Mouse (Mus musculus): Measurements from ENCODE around the gene Tas2r144. TPM values are rescaled to one million over a fixed set of nuclear protein-coding genes. Genes with fewer than 3 reads are reported as not detected.
A peak's percentile ranks its signal among the peaks of the same experiment; 100 is the strongest.

Gene Tas2r144
- polyA plus RNA-seq, 1 experiment = not detected

- Histone ChIP-seq H3K4me3 (no peak overlapping the region), H3K4me2 (ENCODE audit: low read depth) (no peak overlapping the region), H3K36me3 (ENCODE audit: control insufficient read depth, insufficient read depth) (no peaks in the 10 kb centered on the region), H3K79me2 (ENCODE audit: control insufficient read depth, insufficient read depth) (no peaks in the 10 kb centered on the region), H3K27me3 (ENCODE audit: control insufficient read depth, insufficient read depth, insufficient read length) (no peaks in the 10 kb centered on the region), H3ac (ENCODE audit: control insufficient read depth, insufficient read length) (no peak overlapping the region)
- TF ChIP-seq MYOD1 (IDR thresholded peaks at IDR 0.05; ENCODE audit: control insufficient read depth in 1 of 3, insufficient read length in 2 of 3, low read depth in 2 of 3) (no peak), TCF12 (IDR thresholded peaks at IDR 0.05; ENCODE audit: insufficient read depth, poor library complexity, severe bottlenecking) (no peak), SRF (IDR thresholded peaks at IDR 0.05; ENCODE audit: control insufficient read depth, insufficient read length, low read depth) (no peak), POLR2AphosphoS2 (IDR thresholded peaks at IDR 0.05; ENCODE audit: insufficient read length, low read depth) (no peak)
These were observed 16.1 kb downstream of the Tas2r144 start for GRCm38 (mm10) chr6:42231191-42231590.

- Histone ChIP-seq H3K36me3 (ENCODE audit: control insufficient read depth, insufficient read depth) (no peaks in the 10 kb centered on the region), H3ac (ENCODE audit: control insufficient read depth, insufficient read length) (no peak overlapping the region), H3K27me3 (ENCODE audit: control insufficient read depth, insufficient read depth, insufficient read length) (no peaks in the 10 kb centered on the region), H3K4me3 (no peak overlapping the region), H3K4me2 (ENCODE audit: low read depth) (no peak overlapping the region), H3K79me2 (ENCODE audit: control insufficient read depth, insufficient read depth) (no peaks in the 10 kb centered on the region)
- TF ChIP-seq USF1 (IDR thresholded peaks at IDR 0.05; ENCODE audit: low read depth) = no peak
- TF ChIP-seq E2F4 (IDR thresholded peaks at IDR 0.05; ENCODE audit: insufficient read depth) = no peak
- TF ChIP-seq REST (IDR thresholded peaks at IDR 0.05; ENCODE audit: insufficient read depth, insufficient read length) = no peak
- no peak for TF ChIP-seq CEBPB (IDR thresholded peaks at IDR 0.05; ENCODE audit: insufficient read depth, poor library complexity, severe bottlenecking)
- no peak for TF ChIP-seq MYOG (IDR thresholded peaks at IDR 0.05; ENCODE audit: control insufficient read depth in 1 of 3, insufficient read depth in 1 of 3, insufficient read length in 2 of 3, low read depth in 2 of 3)
- TF ChIP-seq POLR2AphosphoS2 (IDR thresholded peaks at IDR 0.05; ENCODE audit: insufficient read length, low read depth) = no peak
- TF ChIP-seq MAX (IDR thresholded peaks at IDR 0.05; ENCODE audit: low read depth) = no peak
- no peak for TF ChIP-seq TCF12 (IDR thresholded peaks at IDR 0.05; ENCODE audit: insufficient read depth, poor library complexity, severe bottlenecking)
These were observed 22.2 kb downstream of the Tas2r144 start for GRCm38 (mm10) chr6:42237276-42237805.

- Histone ChIP-seq H3K79me2 (ENCODE audit: control insufficient read depth, insufficient read depth) (no peaks in the 10 kb centered on the region), H3K27me3 (ENCODE audit: control insufficient read depth, insufficient read depth, insufficient read length) (no peaks in the 10 kb centered on the region), H3K36me3 (ENCODE audit: control insufficient read depth, insufficient read depth) (no peaks in the 10 kb centered on the region), H3K4me3 (no peak overlapping the region), H3K4me2 (ENCODE audit: low read depth) (peak overlapping the region; percentile 24), H3ac (ENCODE audit: control insufficient read depth, insufficient read length) (no peak overlapping the region)
- no peak for TF ChIP-seq SRF (IDR thresholded peaks at IDR 0.05; ENCODE audit: control insufficient read depth, insufficient read length, low read depth)
These were observed 26.4 kb downstream of the Tas2r144 start for GRCm38 (mm10) chr6:42241311-42242045.

GRCm38 (mm10) chr6:42245711-42246353 lies 30.7 kb downstream of the Tas2r144 start, which contains the start of gene Gstk1:
TSS of gene Gstk1 (plus strand) at chr6:42245935.
- Histone ChIP-seq H3K4me2 (ENCODE audit: low read depth) (no peak within 1 kb of the TSS), H3ac (ENCODE audit: control insufficient read depth, insufficient read length) (no peak within 1 kb of the TSS), H3K79me2 (ENCODE audit: control insufficient read depth, insufficient read depth) (no peaks in the 10 kb centered on the region), H3K27me3 (ENCODE audit: control insufficient read depth, insufficient read depth, insufficient read length) (no peaks in the 10 kb centered on the region), H3K36me3 (ENCODE audit: control insufficient read depth, insufficient read depth) (no peaks in the 10 kb centered on the region), H3K4me3 (no peak within 1 kb of the TSS)
- no peak for TF ChIP-seq REST (IDR thresholded peaks at IDR 0.05; ENCODE audit: insufficient read depth, insufficient read length)
- no peak for TF ChIP-seq TCF12 (IDR thresholded peaks at IDR 0.05; ENCODE audit: insufficient read depth, poor library complexity, severe bottlenecking)
- TF ChIP-seq TCF3 (IDR thresholded peaks at IDR 0.05; ENCODE audit: insufficient read length, low read depth) = no peak
- TF ChIP-seq MYOD1 (IDR thresholded peaks at IDR 0.05; ENCODE audit: control insufficient read depth in 1 of 3, insufficient read length in 2 of 3, low read depth in 2 of 3) = no peak
- no peak for TF ChIP-seq MYOG (IDR thresholded peaks at IDR 0.05; ENCODE audit: control insufficient read depth in 1 of 3, insufficient read depth in 1 of 3, insufficient read length in 2 of 3, low read depth in 2 of 3)
- TF ChIP-seq CEBPB (IDR thresholded peaks at IDR 0.05; ENCODE audit: insufficient read depth, poor library complexity, severe bottlenecking) = no peak
- no peak for TF ChIP-seq E2F4 (IDR thresholded peaks at IDR 0.05; ENCODE audit: insufficient read depth)

GRCm38 (mm10) chr6:42247173-42247572 lies 32.0 kb downstream of the Tas2r144 start:
- Histone ChIP-seq H3K36me3 (ENCODE audit: control insufficient read depth, insufficient read depth) (no peaks in the 10 kb centered on the region), H3ac (ENCODE audit: control insufficient read depth, insufficient read length) (no peak overlapping the region), H3K4me3 (no peak overlapping the region), H3K79me2 (ENCODE audit: control insufficient read depth, insufficient read depth) (no peaks in the 10 kb centered on the region), H3K27me3 (ENCODE audit: control insufficient read depth, insufficient read depth, insufficient read length) (no peaks in the 10 kb centered on the region), H3K4me2 (ENCODE audit: low read depth) (no peak overlapping the region)
- TF ChIP-seq MYOD1 (IDR thresholded peaks at IDR 0.05; ENCODE audit: control insufficient read depth in 1 of 3, insufficient read length in 2 of 3, low read depth in 2 of 3) = no peak
- no peak for TF ChIP-seq CEBPB (IDR thresholded peaks at IDR 0.05; ENCODE audit: insufficient read depth, poor library complexity, severe bottlenecking)
- TF ChIP-seq POLR2A (IDR thresholded peaks at IDR 0.05; ENCODE audit: insufficient read length, low read depth) = no peak
- no peak for TF ChIP-seq USF1 (IDR thresholded peaks at IDR 0.05; ENCODE audit: low read depth)
- no peak for TF ChIP-seq REST (IDR thresholded peaks at IDR 0.05; ENCODE audit: insufficient read depth, insufficient read length)
- no peak for TF ChIP-seq TCF3 (IDR thresholded peaks at IDR 0.05; ENCODE audit: insufficient read length, low read depth)
- TF ChIP-seq MAX (IDR thresholded peaks at IDR 0.05; ENCODE audit: low read depth) = no peak
- no peak for TF ChIP-seq TCF12 (IDR thresholded peaks at IDR 0.05; ENCODE audit: insufficient read depth, poor library complexity, severe bottlenecking)
- TF ChIP-seq POLR2AphosphoS2 (IDR thresholded peaks at IDR 0.05; ENCODE audit: insufficient read length, low read depth) = no peak
- TF ChIP-seq MYOG (IDR thresholded peaks at IDR 0.05; ENCODE audit: control insufficient read depth in 1 of 3, insufficient read depth in 1 of 3, insufficient read length in 2 of 3, low read depth in 2 of 3) = no peak
- TF ChIP-seq SRF (IDR thresholded peaks at IDR 0.05; ENCODE audit: control insufficient read depth, insufficient read length, low read depth) = no peak
- no peak for TF ChIP-seq E2F4 (IDR thresholded peaks at IDR 0.05; ENCODE audit: insufficient read depth)

All from myocyte (in vitro differentiated cells).